Mouse (Mus musculus): ENCODE measurements at regions not wholly inside any gene's neighbourhood (a gene's known extent, or its start where the extent isn't known, plus 50 kb on each side); places are given as distances from the start of the nearest gene placed in this dataset.
"Not testable (repeated sequence)": the region's sequence is repeated elsewhere in the genome, so short reads cannot be mapped to it uniquely, and the experiment has no call there.

DNA sequence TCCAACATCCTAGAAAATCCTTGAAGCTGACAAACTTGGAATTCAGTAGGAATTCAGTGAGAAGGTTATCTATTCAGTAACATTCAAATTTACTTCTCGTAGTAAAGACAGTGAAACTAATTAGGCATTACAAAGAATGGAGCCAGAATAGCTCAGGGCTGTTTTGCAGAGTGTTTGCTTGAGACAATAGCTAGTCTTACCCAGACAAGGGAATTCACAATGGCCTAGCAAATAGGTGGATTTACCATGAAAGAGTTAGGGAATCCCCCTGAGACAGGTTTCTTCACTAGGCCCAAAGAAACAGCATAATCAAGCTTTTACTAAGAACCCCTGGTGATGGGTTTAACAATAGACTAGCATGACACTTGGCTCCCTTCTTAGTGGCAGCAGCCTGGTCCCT, 699.2 kb upstream of the Dmd start:
- H3K27me3 ChIP-seq; ATAC-seq; DNase-seq (ENCODE audit: low read depth, low spot score); CTCF ChIA-PET; in situ Hi-C loops (cut with MboI; ENCODE audit: low pct_unique_long_range_greater_than_20kb); POLR2A ChIA-PET: not testable (repeated sequence)

GRCm38 (mm10) chrX:82282376-82282775, 666.3 kb upstream of the Dmd start:
- POLR2A ChIA-PET; in situ Hi-C loops (cut with MboI; ENCODE audit: low pct_unique_long_range_greater_than_20kb); DNase-seq (ENCODE audit: low read depth, low spot score); ATAC-seq: not testable (repeated sequence)
- peaks cover 24% of the 10 kb centered on the region for H3K27me3 ChIP-seq
- CTCF ChIA-PET, result interaction anchor here (1.7 kb wide), 1 partner anchor 11 kb away, joined by 4 read pairs; no protein-coding TSS in a partner anchor

DNA sequence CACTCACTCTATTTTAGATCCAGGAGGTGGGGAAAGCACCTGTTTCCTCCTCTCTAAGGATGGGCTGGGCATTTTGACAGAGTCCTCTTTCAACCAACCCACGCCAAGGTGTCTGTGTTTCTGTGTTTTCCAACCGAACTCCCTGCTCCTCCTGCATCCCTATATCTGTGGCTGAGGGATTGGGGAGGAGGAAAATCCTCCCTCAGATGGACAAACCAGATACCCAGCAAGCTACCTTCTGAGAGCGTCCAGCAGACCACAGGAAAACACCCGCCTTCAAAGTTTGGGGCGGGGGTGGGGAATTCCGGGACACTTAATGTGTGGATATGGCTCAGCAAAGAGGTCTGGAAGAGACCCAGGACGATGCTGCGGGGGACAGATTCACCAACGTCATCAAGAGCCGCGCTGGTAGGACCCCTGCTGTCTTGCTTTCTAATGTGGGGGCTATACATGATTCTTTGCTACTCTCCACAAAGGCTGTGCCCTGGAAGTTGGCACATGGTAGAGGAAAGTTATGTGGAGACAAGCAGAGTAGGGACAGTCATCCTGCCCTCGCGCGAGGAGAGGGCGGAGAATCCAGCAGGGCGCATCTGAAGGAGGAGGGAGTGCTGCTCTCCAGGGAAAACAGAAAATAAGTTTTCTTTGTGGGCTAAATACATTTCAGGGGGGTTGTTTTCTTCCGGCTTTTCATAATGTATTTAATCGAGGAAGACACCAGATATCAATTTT, 637.7 kb upstream of the Dmd start:
- DNase-seq (ENCODE audit: low read depth, low spot score), result no peak
- in situ Hi-C loops (cut with MboI; ENCODE audit: low pct_unique_long_range_greater_than_20kb), result no loop called here
- no peak for ATAC-seq
- CTCF ChIA-PET, result no interaction called here
- TF ChIP-seq CTCF (IDR thresholded peaks at IDR 0.05), result no peak
- POLR2A ChIA-PET, result no interaction called here
- peaks cover 56% of the 10 kb centered on the region for H3K27me3 ChIP-seq
